In genomic region chr7:103813152-103813551, GRCm38 (mm10) we compare ENCODE assay signal across 19 mouse cellular contexts. TPM values are rescaled to one million over a fixed set of nuclear protein-coding genes. Genes with fewer than 3 reads are reported as not detected.
"Had no signal": no experiment of that assay in that cellular context is flagged by ENCODE, and none has a peak within 500 bp of the region (broad histone marks: within the 10 kb centered on the region; RNA-seq: fewer than 3 reads in every experiment).

No protein-coding gene starts in this region.

RNA-seq across cellular contexts. Expression of gene Olfr67, which starts 21.5 kb away (rescaled TPM):
- total RNA-seq: layer of hippocampus, adult 8-10 months; layer of hippocampus, postnatal 10 days; layer of hippocampus, postnatal 36 days; left cerebral cortex, adult 2 months; left cerebral cortex, postnatal 10 days; left cerebral cortex, postnatal 36 days; liver, adult 2 months had no signal
- polyA plus RNA-seq: intestine, embryonic 15.5 days; kidney, embryonic 15.5 days; limb, embryonic 11.5 days; limb, embryonic 14.5 days; liver, adult 2 months; lung, embryonic 14.5 days; midbrain, embryonic 10.5 days; midbrain, embryonic 13.5 days; midbrain, embryonic 16.5 days; neural tube, embryonic 11.5 days; neural tube, embryonic 14.5 days; stomach, embryonic 14.5 days; thymus, postnatal 0 days had no signal

RNA-seq across cellular contexts. Expression of gene Hbb-bh2, which starts 27.2 kb away (rescaled TPM):
- total RNA-seq: layer of hippocampus, adult 8-10 months; layer of hippocampus, postnatal 10 days; layer of hippocampus, postnatal 36 days; left cerebral cortex, adult 2 months; left cerebral cortex, postnatal 10 days; left cerebral cortex, postnatal 36 days; liver, adult 2 months had no signal
- polyA plus RNA-seq: intestine, embryonic 15.5 days; kidney, embryonic 15.5 days; limb, embryonic 11.5 days; limb, embryonic 14.5 days; liver, adult 2 months; lung, embryonic 14.5 days; midbrain, embryonic 13.5 days; midbrain, embryonic 16.5 days; neural tube, embryonic 11.5 days; neural tube, embryonic 14.5 days; stomach, embryonic 14.5 days; thymus, postnatal 0 days had no signal

RNA-seq across cellular contexts. Expression of gene Hbb-bh1, which starts 29.8 kb away (rescaled TPM):
- total RNA-seq: layer of hippocampus, adult 8-10 months; layer of hippocampus, postnatal 10 days; layer of hippocampus, postnatal 36 days; left cerebral cortex, adult 2 months; left cerebral cortex, postnatal 10 days; left cerebral cortex, postnatal 36 days; liver, adult 2 months had no signal
- polyA plus RNA-seq: liver, adult 2 months; midbrain, embryonic 16.5 days had no signal
